Mouse (Mus musculus) liver, embryonic 16.5 days (tissue): ENCODE measurements around the gene Dip2c. TPM values are rescaled to one million over a fixed set of nuclear protein-coding genes. Genes with fewer than 3 reads are reported as not detected.

Source experiments
- ATAC-seq: fragments of 200-750 bp; cut with Nextera tagmentation; 2 replicates; pipeline ENCODE4 v1.8.0; 2017; ENCODE audit warnings: low read depth, mild to moderate bottlenecking, moderate number of reproducible peaks, moderate library complexity
- H3K27ac ChIP-seq: fragments of 300-500 bp; sonication (generic); 2 replicates; pipeline ENCODE4 v1.5.1; 2014; ENCODE audit warnings: mild to moderate bottlenecking, low read length
- H3K27me3 ChIP-seq: fragments of 300-500 bp; sonication (generic); 2 replicates; pipeline ENCODE4 v1.6.1; 2014; ENCODE audit warnings: low read depth, low read length, mixed read lengths; ENCODE audit not compliant: control insufficient read depth, insufficient read depth
- H3K36me3 ChIP-seq: fragments of 300-500 bp; sonication (generic); 2 replicates; pipeline ENCODE4 v1.6.1; 2014; ENCODE audit warnings: mild to moderate bottlenecking; ENCODE audit not compliant: control insufficient read depth, insufficient read depth
- H3K4me1 ChIP-seq: fragments of 300-500 bp; sonication (generic); 2 replicates; pipeline ENCODE4 v1.6.1; 2014; ENCODE audit warnings: low read depth, low read length, mixed read lengths; ENCODE audit not compliant: control insufficient read depth
- H3K4me2 ChIP-seq: fragments of 300-500 bp; sonication (generic); 2 replicates; pipeline ENCODE4 v1.6.1; 2014; ENCODE audit warnings: low read depth, low read length, mixed read lengths
- H3K4me3 ChIP-seq: fragments of 300-500 bp; sonication (generic); 2 replicates; pipeline ENCODE4 v1.5.1; 2014; ENCODE audit warnings: low read depth, mild to moderate bottlenecking, low read length
- H3K9ac ChIP-seq: fragments of 300-500 bp; sonication (generic); 2 replicates; pipeline ENCODE4 v1.6.1; 2014; ENCODE audit warnings: low read depth, low read length
- H3K9me3 ChIP-seq: fragments of 300-500 bp; sonication (generic); replicated peaks from 2 replicates; pipeline ENCODE4 v1.6.1; 2016; ENCODE audit warnings: low read length; ENCODE audit not compliant: control insufficient read depth
- WGBS: fragments of 180-500 bp; shearing (Covaris S2); extraction: QIAGEN DNeasy Blood & Tissue Kit; methylation state at CpG from one replicate; pipeline ENCODE4 v1.1.7; 2014; ENCODE audit not compliant: insufficient replicate concordance; 5-methylcytosine and 5-hydroxymethylcytosine counted together
- polyA plus RNA-seq: library from polyadenylated mRNA; unstranded; fragments of >200 nt; fragmentation: Nextera tagmentation; extraction: Ambion mirVana; gene quantifications from 2 replicates; pipeline ENCODE4 v1.2.1, GENCODE M21; 2015

The Dip2c gene
- polyA plus RNA-seq, 1 experiment from 2014 or later, result 0.58 TPM

DNA sequence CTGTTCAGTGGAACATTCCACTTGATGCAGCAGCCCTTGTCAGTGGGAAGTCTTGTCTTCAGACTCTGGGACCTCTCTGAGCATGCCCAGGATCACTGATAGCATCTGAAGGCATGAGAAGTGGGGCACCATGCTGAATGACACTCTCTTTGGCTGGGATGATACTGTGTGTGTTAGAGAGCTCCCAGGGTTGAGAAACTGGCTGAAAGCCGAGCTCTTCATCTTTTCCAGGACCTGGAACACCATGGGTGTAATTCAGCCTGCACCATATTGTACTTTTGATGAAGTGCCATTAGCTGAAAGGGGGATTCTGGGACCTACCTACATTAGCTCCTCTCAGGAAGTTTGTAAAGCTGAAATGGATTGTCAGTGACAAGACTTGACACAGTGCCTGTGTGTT, 146.5 kb downstream of the Dip2c start:
- Histone ChIP-seq H3K36me3 (no peaks in the 10 kb centered on the region), H3K4me2 (no peak overlapping the region), H3K9me3 (no peaks in the 10 kb centered on the region), H3K4me3 (no peak overlapping the region), H3K9ac (no peak overlapping the region), H3K27me3 (no peaks in the 10 kb centered on the region), H3K27ac (no peak overlapping the region), H3K4me1 (no peaks in the 10 kb centered on the region; the same call in 1 of the 2 replicates)
- ATAC-seq, result no peak
- WGBS, result 55% methylated on average over 1 of the region's 1 CpGs

DNA sequence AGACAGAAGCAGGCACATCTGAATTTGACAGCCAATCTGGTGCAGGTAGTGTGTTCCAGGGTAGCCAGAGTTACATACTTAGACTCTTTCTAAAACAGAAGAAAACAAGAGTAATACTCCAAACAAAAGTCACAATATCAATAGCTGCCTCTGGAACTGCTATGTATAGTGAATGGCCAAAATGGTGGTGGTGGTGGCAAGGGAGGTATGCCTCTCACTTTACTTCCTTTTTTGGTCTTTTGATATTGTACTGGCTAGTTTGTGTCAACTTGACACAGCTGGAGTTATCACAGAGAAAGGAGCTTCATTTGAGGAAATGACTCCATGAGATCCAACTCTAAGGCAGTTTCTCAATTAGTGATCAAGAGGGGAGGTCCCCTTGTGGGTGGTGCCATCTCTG, 148.1 kb downstream of the Dip2c start:
- Histone ChIP-seq H3K27me3 (no peaks in the 10 kb centered on the region), H3K36me3 (no peaks in the 10 kb centered on the region), H3K27ac (no peak overlapping the region), H3K9me3 (no peaks in the 10 kb centered on the region), H3K9ac (no peak overlapping the region), H3K4me1 (no peaks in the 10 kb centered on the region; the same call in 1 of the 2 replicates), H3K4me3 (no peak overlapping the region), H3K4me2 (no peak overlapping the region)
- ATAC-seq, result no peak

DNA sequence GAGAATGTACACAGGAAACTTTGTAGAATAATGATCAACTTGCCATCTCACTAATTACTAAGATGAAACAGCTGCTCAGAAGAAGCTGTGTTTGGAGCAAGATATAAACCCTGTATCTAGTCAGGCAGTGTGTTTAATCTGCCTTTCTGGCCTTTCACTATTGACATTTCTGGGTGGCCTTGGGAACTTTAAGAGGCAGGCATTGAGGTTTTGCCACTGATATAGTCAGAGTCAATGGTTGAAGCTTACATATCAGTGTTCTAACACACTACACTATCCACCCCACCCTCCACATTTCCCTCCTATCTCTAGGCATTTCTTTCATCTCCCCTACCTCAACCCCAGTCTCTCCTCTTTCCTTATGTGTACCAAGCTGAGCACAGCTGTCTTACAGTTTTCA, 149.9 kb downstream of the Dip2c start:
- H3K4me1 ChIP-seq, result no peaks in the 10 kb centered on the region; the same call in 1 of the 2 replicates
- H3K27me3 ChIP-seq, result no peaks in the 10 kb centered on the region
- H3K27ac ChIP-seq, result no peak overlapping the region
- peak; percentile 74 for ATAC-seq
- H3K4me3 ChIP-seq, result no peak overlapping the region
- no peaks in the 10 kb centered on the region for H3K9me3 ChIP-seq
- H3K36me3 ChIP-seq, result no peaks in the 10 kb centered on the region
- no peak overlapping the region for H3K4me2 ChIP-seq
- no peak overlapping the region for H3K9ac ChIP-seq

DNA sequence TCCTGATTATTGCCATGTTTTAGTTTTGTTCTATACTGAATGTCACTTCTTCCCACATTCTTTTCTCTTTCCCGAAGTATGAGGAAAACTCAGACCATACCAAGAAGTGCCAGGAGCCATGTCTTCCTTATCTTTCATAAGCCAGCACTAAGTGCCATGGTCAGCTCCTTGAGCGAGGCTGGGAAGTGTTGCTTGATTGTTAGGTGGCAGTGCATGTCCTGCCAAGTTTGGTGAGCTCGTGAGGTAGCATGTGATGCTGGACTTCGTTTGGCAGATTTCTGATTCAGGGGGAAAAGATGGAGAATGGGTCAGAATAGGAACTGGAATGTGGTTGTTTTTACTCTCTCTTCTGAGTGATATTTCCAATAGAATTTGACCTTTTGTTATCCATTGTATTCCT, 150.5 kb downstream of the Dip2c start:
- Histone ChIP-seq H3K9ac (no peak overlapping the region), H3K27me3 (no peaks in the 10 kb centered on the region), H3K4me3 (no peak overlapping the region), H3K27ac (no peak overlapping the region), H3K4me1 (no peaks in the 10 kb centered on the region; the same call in 1 of the 2 replicates), H3K4me2 (no peak overlapping the region), H3K9me3 (no peaks in the 10 kb centered on the region), H3K36me3 (no peaks in the 10 kb centered on the region)
- 42% methylated on average over 4 of the region's 4 CpGs for whole genome bisulfite sequencing
- ATAC-seq, result no peak

DNA sequence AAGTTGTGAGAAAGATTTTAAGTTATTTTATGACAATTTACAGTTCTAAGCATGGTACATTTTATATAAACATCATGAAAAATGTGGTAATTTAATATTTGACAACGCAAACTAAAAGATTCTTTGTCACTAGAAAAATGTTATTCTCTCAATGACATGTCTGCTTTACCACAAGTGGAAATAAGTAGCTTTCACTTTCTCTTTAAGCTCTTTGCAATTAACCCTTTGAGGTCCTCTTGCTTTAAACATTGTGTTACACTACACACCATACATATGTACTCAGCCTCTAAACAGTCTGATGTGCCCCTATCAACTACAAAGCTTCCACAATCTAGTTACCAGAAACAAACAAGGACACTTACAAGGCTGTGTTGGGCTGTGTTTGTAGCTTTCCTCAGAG, 153.6 kb downstream of the Dip2c start:
- no peak overlapping the region for H3K9ac ChIP-seq
- H3K4me1 ChIP-seq, result no peaks in the 10 kb centered on the region; the same call in 1 of the 2 replicates
- no peak for ATAC-seq
- 56% methylated on average over 1 of the region's 1 CpGs for WGBS
- no peaks in the 10 kb centered on the region for H3K36me3 ChIP-seq
- H3K9me3 ChIP-seq, result no peaks in the 10 kb centered on the region
- H3K4me2 ChIP-seq, result no peak overlapping the region
- no peaks in the 10 kb centered on the region for H3K27me3 ChIP-seq
- H3K4me3 ChIP-seq, result no peak overlapping the region
- no peak overlapping the region for H3K27ac ChIP-seq

DNA sequence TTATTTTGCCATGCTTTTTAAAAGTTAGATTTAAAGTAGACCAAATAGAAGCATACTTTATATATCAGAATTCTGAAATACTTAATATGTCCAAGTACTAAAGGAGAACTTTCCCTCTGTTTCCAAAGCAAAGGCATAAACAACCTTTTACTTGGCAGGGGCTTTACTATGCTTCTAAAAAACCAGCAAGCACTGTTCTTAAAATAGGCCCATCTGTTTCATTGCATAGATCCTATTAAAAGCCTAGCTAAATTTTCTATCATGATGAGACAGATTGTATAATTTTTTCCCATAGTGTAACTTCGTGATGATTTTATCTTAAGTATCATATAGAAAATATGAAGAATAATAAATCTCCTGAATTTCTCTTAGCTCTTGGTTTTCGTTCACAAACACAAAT, 154.4 kb downstream of the Dip2c start:
- Histone ChIP-seq H3K27ac (no peak overlapping the region), H3K9ac (no peak overlapping the region), H3K4me1 (no peaks in the 10 kb centered on the region; the same call in 1 of the 2 replicates), H3K4me2 (no peak overlapping the region), H3K9me3 (no peaks in the 10 kb centered on the region), H3K36me3 (no peaks in the 10 kb centered on the region), H3K4me3 (no peak overlapping the region), H3K27me3 (no peaks in the 10 kb centered on the region)
- no peak for ATAC-seq
- whole genome bisulfite sequencing, result 61% methylated on average over 2 of the region's 2 CpGs

DNA sequence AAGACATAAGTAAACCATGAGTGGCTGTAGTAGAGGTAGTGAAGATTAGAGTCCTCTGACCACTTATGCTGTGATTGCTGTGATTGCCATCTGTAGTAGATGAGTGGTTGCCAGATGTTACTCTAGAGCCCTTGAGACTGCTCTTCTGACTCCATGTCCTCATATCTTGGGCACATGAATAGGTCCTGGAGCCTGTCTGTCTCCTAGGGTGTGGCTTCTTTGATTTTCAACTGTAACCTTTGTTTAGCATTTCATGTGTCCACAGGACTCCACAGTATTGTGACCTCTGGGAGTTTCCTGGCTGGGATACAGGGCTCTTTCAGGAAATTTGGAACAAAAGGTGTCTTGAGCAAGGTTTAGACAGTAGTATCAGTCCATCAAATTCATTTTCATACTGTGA, 155.1 kb downstream of the Dip2c start:
- ATAC-seq, result no peak

DNA sequence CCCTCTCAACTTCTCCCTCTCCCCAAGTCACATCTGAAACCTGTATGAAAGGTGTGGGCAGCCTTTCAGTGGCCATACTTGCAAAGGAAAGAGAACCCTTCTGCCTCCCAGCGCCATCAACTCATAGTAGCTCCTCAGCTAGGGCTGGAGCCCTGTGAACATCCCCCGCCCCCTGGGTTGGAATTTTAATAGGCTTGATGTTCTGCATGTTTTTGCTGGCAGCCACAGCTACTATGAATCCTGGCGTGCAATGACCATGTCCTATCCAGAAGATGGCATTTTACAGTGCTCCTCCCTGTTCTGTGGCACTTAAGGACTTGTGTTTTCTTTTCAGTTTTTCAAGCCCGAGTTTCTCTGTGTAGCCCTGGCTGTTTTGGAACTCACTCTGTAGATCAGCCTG, 166.7 kb downstream of the Dip2c start:
- WGBS, result 59% methylated on average over 4 of the region's 4 CpGs
- H3K27me3 ChIP-seq, result no peaks in the 10 kb centered on the region
- no peak overlapping the region for H3K4me2 ChIP-seq
- no peak overlapping the region for H3K4me3 ChIP-seq
- no peak for ATAC-seq
- H3K9ac ChIP-seq, result no peak overlapping the region
- H3K27ac ChIP-seq, result no peak overlapping the region
- H3K4me1 ChIP-seq, result no peaks in the 10 kb centered on the region
- H3K9me3 ChIP-seq, result no peaks in the 10 kb centered on the region
- H3K36me3 ChIP-seq, result no peaks in the 10 kb centered on the region

More for the DNA sequence above, 155.1 kb downstream of the Dip2c start:
- H3K4me2 ChIP-seq, result no peak overlapping the region
- H3K27me3 ChIP-seq, result no peaks in the 10 kb centered on the region
- no peaks in the 10 kb centered on the region; the same call in 1 of the 2 replicates for H3K4me1 ChIP-seq
- no peaks in the 10 kb centered on the region for H3K9me3 ChIP-seq
- no peaks in the 10 kb centered on the region for H3K36me3 ChIP-seq
- no peak overlapping the region for H3K27ac ChIP-seq
- no peak overlapping the region for H3K9ac ChIP-seq
- H3K4me3 ChIP-seq, result no peak overlapping the region

DNA sequence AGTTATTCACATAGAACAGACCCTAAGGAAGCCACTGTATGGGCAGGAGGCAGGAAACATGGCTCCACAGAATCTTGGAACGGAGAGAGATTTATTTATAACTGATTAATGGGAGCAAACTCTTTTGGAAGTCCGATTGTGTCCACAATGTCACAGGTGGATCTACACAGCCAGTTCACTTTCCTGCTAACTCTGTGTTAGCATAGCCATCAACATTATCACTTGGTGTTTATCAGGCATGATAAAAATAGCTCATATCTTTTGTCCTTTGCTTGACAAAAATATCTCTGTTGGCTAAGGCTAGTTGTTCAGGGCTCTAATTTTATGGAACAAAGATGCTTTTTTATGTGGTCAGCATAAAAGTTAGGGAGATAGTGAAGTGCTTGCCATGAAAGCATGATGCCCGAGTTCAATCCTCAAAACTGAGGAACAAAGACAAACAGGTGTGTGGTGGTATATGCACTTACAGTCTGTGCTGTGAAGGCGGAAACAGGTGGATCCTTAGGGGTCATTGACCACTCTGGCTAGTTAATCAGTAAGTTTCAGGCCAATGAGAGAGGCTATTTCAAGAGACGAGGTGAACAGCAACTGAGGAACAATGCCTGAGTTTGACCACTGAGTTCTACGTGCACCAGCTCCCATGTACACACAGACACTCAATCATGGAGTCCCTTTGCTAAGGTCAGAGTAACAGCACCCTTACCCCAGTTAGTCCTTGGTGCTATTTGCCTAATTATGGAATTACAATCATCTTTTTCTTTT, 169.4 kb downstream of the Dip2c start:
- H3K9me3 ChIP-seq, result no peaks in the 10 kb centered on the region
- ATAC-seq, result no peak
- no peak overlapping the region for H3K9ac ChIP-seq
- H3K4me1 ChIP-seq, result no peaks in the 10 kb centered on the region
- WGBS, result 49% methylated on average over 6 of the region's 6 CpGs
- no peaks in the 10 kb centered on the region for H3K27me3 ChIP-seq
- no peak overlapping the region for H3K4me2 ChIP-seq
- H3K27ac ChIP-seq, result no peak overlapping the region
- no peak overlapping the region for H3K4me3 ChIP-seq
- no peaks in the 10 kb centered on the region for H3K36me3 ChIP-seq
